Mouse (Mus musculus) spleen, postnatal 14 days (tissue): ENCODE measurements around the gene Wdr34.
A peak's percentile ranks its signal among the peaks of the same experiment; 100 is the strongest.

Source experiments
- DNase-seq, 2 experiments: peaks; one replicate each; pipeline ENCODE4 v3.0.0; 2021 to 2022; ENCODE audit warnings: low spot score in 2 of 2

Gene Wdr34

GRCm38 (mm10) chr2:30048699-30049388 lies at the start of gene Wdr34:
Gene Wdr34 (minus strand): TSS chr2:30048881.
- peak; percentile 97 to 98 for DNase-seq

DNA sequence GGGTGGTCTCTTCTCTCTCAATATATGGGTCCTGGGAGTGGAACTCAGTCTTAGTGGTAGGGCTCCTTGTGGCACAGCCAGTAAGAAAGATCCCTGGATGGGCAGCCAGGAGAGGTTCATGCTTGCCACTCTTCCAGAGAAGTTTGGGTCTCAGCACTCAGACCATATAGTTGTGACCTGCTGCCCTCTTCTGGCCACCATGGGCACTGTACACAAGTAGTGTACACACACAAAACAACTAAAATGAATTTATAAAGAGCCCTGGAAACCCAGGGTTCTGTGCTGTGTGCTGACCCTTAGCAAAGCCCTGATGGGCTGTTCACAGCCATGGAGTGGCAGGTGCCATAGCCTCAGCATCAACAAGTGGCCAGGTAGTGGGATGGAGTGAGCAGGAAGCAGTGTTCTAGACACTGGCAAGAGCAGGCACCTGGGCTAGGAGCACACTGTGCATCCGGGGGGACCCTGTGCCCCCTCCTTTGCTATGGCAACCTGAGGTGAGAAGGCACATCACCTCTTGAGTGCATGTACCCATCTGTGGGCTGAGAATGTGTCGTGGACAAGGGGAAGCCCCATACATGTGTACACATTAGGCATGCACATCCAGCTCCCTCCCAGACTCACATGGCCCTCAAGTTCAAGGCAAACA lies 47.3 kb upstream of the Wdr34 start:
- DNase-seq: peak; percentile 39 to 58

- DNase-seq: no peak
Observed at GRCm38 (mm10) chr2:30094208-30094588, 45.5 kb upstream of the Wdr34 start.

- peak; percentile 90 to 91 for DNase-seq
Observed at GRCm38 (mm10) chr2:30093471-30094207, 45.0 kb upstream of the Wdr34 start, which contains the start of gene Zdhhc12. Gene Zdhhc12 (minus strand): TSS chr2:30093648.

DNA sequence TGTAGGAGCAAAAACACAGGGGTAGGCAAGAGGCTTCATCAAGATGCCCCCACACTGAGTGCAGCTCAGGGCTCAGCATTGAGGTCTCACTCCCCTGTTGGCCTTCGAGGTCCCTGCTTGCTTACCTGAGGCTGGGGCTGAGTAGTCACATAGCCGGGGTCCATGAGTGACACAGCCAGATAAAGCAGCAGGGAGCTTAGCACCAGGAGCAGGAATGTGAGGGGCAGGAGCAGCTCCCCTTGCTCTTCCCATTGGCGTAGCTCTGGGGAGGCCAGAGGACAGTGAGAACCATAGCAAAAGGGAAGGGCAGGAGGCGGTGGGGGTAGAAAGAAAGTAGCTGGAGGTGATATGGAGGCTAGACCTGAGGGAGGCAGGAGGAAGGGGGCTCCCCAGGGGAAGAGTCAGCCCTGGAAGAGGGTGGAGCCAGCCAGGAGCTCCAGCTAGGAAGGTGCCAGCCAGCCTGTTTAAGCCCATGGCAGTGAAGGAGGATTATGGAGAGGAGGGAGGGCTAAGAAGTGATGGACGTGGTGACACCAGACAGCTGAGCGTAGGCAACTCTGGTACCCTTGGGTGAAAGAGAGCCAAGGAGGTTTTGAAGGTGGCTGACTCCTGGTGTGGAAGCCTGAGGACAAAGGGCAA lies 43.7 kb upstream of the Wdr34 start:
- no peak for DNase-seq

DNA sequence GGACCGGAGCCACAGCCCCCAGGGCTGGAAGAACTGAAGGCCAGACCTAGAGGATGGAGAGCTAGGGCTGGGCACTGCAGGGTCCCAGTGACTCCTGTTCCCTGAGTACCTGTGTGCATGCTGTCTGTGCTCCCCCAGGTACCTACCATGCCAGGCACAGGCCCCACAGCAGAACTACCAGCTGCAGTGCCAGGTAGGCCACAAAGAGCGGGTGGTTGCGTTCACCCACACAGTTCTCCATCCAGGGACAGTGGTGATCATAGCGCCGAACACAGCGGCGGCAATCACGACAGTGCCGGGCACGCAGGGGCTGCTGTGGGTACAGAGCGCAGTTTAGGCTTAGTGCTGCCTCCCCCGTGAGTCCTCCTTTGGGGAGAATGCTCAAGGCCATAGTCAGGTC lies 42.8 kb upstream of the Wdr34 start:
- DNase-seq: no peak

DNA sequence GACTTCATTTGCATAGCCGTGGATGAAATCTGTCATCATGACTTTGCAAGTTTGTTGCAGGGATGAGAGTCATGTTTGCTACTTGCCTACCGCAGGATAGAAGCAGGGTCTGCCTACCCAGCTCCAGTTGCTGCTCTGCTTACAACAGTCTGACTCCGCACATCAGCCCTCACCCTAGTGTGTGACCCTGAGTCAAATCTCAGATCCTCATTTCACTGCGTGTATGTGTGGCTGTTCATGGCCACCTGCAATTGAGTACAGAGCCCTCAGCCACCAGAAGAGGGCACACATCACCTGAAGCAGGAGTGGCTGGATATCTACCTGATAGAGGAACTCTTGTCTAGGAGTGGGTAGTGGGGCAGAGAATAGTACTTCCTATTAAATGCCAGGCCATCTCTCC lies 38.6 kb upstream of the Wdr34 start:
- no peak for DNase-seq

GRCm38 (mm10) chr2:30084632-30085031 lies 36.0 kb upstream of the Wdr34 start:
- DNase-seq: no peak

DNA sequence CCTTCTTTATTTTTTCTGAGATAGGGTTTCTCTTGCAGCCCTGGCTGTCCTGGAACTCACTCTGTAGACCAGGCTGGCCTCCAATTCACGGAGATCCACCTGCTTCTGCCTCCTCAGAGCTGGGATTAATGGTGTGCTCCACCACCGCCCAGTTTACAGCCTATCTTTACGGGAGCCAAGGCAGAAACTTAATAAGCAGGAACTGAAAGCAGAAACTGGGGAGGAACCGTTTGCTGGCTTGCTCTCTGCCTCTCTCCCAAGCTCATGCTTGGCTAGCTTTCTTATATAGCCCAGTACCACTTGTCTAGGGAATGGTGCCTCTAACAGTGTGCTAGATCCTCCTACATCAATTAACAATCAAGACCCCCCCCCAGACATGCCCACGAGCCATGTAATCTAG lies 35.4 kb upstream of the Wdr34 start:
- no peak for DNase-seq

- no peak for DNase-seq
Observed at GRCm38 (mm10) chr2:30080181-30080800, 31.6 kb upstream of the Wdr34 start.

GRCm38 (mm10) chr2:30078760-30079159 lies 30.1 kb upstream of the Wdr34 start:
- no peak for DNase-seq

DNA sequence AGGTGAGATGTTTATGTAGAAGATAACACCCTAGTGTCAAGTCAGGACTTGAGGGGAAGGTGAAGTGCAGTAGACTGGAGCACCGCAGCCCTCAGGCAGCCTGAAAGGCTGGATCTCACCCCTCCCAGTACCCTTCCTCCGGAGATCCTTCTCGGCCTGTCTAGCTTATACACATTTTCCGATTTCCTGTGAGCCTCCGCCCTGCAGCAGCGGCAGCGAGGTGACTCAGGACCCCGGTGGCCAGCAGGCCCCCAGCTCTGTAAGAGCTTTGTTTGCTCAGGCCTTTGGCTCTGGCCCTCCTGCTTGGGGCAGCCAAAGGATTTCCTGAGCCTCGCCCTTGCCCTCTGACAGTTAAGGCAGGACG lies 29.6 kb upstream of the Wdr34 start:
- DNase-seq: no peak

GRCm38 (mm10) chr2:30077502-30078348 lies 29.0 kb upstream of the Wdr34 start, which contains the start of gene Pkn3:
Gene Pkn3 (plus strand): TSS chr2:30077684.
- peak; percentile 65 to 82 for DNase-seq

- no peak for DNase-seq
Observed at GRCm38 (mm10) chr2:30076959-30077358, 28.3 kb upstream of the Wdr34 start.

- DNase-seq: no peak
Observed at GRCm38 (mm10) chr2:30076439-30076838, 27.8 kb upstream of the Wdr34 start.

DNA sequence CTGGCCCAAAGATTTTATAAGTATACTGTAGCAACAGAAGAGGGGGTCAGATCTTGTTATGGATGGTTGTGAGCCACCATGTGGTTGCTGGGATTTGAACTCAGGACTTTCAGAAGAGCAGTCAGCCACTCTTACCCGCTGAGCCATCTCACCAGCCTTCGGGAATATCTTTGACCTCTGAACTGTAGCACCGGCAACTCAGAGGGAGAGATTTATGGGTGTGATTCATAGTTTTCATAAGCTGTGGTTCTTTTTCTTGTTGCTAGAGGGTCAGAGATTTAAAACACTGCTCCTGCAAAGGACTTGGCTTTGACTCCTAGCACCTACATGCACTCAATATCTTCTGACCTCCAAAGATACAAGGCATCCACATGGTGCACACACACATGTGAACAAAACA lies 26.9 kb upstream of the Wdr34 start:
- no peak for DNase-seq

DNA sequence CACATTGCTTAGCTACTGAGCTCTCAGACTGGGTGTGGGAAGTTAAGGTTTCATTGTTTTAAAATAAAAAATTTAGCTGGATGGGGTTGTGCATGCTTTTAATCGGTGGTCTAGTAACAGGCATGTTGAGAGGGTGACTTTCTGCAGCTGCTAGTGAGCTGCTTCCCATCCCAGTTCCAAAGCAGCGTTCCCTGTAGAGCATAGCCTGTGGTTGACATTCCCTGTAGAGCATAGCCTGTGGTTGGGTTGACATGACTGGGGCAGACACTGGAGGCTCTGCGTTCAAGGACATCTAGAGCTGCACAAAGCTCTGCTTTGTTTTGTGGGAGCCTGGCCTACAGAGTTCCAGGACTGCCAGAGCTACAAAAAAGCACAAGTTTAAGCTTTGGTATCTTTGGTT lies 24.6 kb upstream of the Wdr34 start:
- DNase-seq: no peak

DNA sequence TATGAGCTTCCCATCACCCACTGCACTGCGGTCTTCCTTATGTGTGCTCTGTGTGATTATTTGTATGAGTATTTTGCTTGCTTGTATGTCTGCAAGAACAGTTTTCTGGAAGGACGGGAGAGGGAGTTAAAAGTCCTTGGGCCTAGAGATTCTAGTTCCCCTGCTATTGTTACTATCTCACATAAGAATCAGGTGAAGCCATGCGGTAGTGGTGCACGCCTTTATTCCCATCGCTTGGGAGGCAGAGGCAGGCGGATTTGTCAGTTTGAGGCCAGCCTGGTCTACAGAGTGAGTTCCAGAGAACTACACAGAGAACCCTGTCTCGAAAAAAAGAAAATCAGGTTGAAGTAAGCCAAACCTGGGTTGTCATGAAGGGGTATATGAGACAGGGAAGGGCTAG lies 24.2 kb upstream of the Wdr34 start:
- no peak for DNase-seq

DNA sequence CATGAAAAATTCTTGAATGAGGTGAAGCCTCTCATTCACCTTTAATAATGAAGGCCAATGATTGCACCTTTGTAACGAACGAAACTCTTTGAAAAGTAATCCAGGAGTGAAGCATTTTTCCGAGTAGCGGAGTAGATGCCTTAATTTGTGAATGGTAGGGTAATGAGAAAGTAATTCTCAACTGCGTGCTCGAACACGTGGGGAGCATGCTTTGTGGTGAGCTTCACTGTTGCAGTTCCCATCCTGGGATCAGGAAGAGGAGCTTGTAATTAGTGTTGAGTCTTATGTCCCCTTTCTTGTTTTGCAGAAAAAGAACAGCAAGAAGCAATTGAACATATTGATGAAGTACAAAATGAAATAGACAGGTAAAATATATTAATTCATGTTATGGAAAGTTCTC lies 19.3 kb upstream of the Wdr34 start:
- DNase-seq: no peak

DNA sequence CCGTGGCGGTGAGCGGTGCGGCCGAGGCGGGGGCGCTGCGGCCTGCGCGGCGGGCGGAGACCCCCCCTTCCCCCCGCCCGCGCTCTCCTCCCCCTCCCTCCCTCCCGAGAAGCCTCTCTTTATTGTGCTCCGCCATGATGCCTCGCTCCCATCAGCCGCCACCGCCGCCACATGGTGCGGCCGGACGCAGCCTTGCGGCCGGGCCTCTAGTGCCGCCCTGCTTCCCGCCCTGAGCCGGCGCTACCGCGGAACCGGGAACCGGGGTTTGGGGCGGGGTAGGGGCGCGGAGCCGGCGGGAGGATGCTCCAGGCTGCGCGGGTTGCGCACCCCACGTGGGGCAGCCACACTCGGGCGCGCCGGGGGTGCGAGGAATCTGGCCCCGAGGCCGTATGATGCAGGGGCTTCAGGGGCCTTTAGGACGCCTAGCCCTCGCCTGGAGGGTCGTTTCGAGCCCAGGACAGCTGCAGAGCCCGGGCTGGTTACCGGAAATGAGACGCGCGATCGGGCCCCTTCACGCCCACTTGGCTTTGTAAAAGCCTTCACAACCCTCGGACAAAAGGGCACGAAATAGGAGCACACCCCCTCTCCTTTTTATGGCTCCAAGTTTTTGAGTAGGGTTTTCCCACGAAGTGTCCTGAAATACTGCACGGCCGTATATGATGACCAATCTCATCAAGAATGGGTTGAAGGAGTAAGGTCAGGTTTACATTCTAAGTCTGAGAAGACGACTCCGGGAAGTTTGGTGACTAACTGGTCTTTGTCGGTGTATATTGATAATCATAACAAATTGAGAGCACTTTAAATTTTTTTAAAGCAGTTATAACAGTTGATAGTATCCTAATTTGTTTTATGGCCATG lies 18.6 kb upstream of the Wdr34 start:
- peak; percentile 25 to 45 for DNase-seq
